Comparison of ENCODE assay signal across 8 mouse cellular contexts in genomic region chr11:62550227-62550685, GRCm38 (mm10). TPM values are rescaled to one million over a fixed set of nuclear protein-coding genes. Genes with fewer than 3 reads are reported as not detected.
DNase-seq lines count a peak whose midpoint lies in the region; ATAC-seq lines count a peak whose summit lies in the region.

No protein-coding gene starts in this region.

- H3K9ac ChIP-seq in forebrain, embryonic 12.5 days = peak overlapping the region; percentile 75
- peak overlapping the region; percentile 95 for H3K9ac ChIP-seq in hindbrain, embryonic 12.5 days

- 5% methylated on average over 11 of the region's 11 CpGs for WGBS in forebrain, embryonic 12.5 days
- 4% methylated on average over 11 of the region's 11 CpGs for WGBS in hindbrain, embryonic 12.5 days

- H3K9me3 ChIP-seq in forebrain, embryonic 12.5 days = no peaks in the 10 kb centered on the region
- no peaks in the 10 kb centered on the region for H3K9me3 ChIP-seq in hindbrain, embryonic 12.5 days (replicated peaks)

- peaks cover 23% of the 10 kb centered on the region for H3K36me3 ChIP-seq in forebrain, embryonic 12.5 days (replicated peaks)
- peaks cover 17% of the 10 kb centered on the region; the same call in 1 of the 2 replicates for H3K36me3 ChIP-seq in hindbrain, embryonic 12.5 days

- peak overlapping the region; percentile 55 for H3K4me2 ChIP-seq in forebrain, embryonic 12.5 days
- peak overlapping the region; percentile 76 for H3K4me2 ChIP-seq in hindbrain, embryonic 12.5 days (replicated peaks)

- H3K4me1 ChIP-seq in forebrain, embryonic 12.5 days = peaks cover 35% of the 10 kb centered on the region
- peaks cover 26% of the 10 kb centered on the region for H3K4me1 ChIP-seq in hindbrain, embryonic 12.5 days

- peak; percentile 69 for DNase-seq in MEL-GATA-1-ER (ENCODE audit: extremely low read depth, low read depth)
- peak; percentile 87 for DNase-seq in c-Kit-negative CD71-positive TER-119-positive erythroid progenitor cells, embryonic 14.5 days (ENCODE audit: low read depth, low spot score)
- peak; percentile 25 to 40 for DNase-seq in layer of hippocampus, postnatal 25 days (ENCODE audit: extremely low spot score in 1 of 2, low spot score in 1 of 2)
- DNase-seq in lung, postnatal 14 days = peak; percentile 74
- DNase-seq in right cerebral cortex, adult 18-20 months = peak; percentile 37

- ATAC-seq in forebrain, embryonic 12.5 days (ENCODE audit: low FRiP score) = no peak; the same call in 1 of the 2 replicates
- no peak; the same call in 1 of the 2 replicates for ATAC-seq in hindbrain, embryonic 12.5 days (ENCODE audit: low FRiP score)
- ATAC-seq in inflammation-experienced regulatory T-cells, adult 6 months = no peak

- peak overlapping the region; percentile 96 for H3K27ac ChIP-seq in forebrain, embryonic 12.5 days
- peak overlapping the region; percentile 99 for H3K27ac ChIP-seq in hindbrain, embryonic 12.5 days

- H3K4me3 ChIP-seq in forebrain, embryonic 12.5 days (replicated peaks) = peak overlapping the region; percentile 67
- H3K4me3 ChIP-seq in hindbrain, embryonic 12.5 days = peak overlapping the region; percentile 67

- no peaks in the 10 kb centered on the region for H3K27me3 ChIP-seq in forebrain, embryonic 12.5 days
- H3K27me3 ChIP-seq in hindbrain, embryonic 12.5 days = no peaks in the 10 kb centered on the region

RNA-seq across cellular contexts. Expression of gene Ubb, which starts 0.7 kb away (rescaled TPM):
- 3,704 and 3,828 TPM in 2 replicates for polyA plus RNA-seq in forebrain, embryonic 12.5 days (2016; fragmentation: Nextera tagmentation; extraction: Ambion mirVana)
- 3,674 and 3,736 TPM in 2 replicates for polyA plus RNA-seq in hindbrain, embryonic 12.5 days (2016; fragmentation: Nextera tagmentation; extraction: Ambion mirVana)
- total RNA-seq in layer of hippocampus, postnatal 25 days (2021) = 1,000 to 10,000 TPM; 1,687 to 1,997 TPM
- 1,000 to 10,000 TPM; 5,207 to 7,023 (median 5,768) TPM for polyA plus RNA-seq in inflammation-experienced regulatory T-cells, adult 6 months (2017; shearing (Covaris generic))

RNA-seq across cellular contexts. Expression of gene Cenpv, which starts 11.2 kb away (rescaled TPM):
- 85.7 and 90.0 TPM in 2 replicates for polyA plus RNA-seq in forebrain, embryonic 12.5 days (2016; fragmentation: Nextera tagmentation; extraction: Ambion mirVana)
- 47.2 and 51.6 TPM in 2 replicates for polyA plus RNA-seq in hindbrain, embryonic 12.5 days (2016; fragmentation: Nextera tagmentation; extraction: Ambion mirVana)
- total RNA-seq in layer of hippocampus, postnatal 25 days (2021) = 10 to 100 TPM; 41.1 to 44.8 TPM
- polyA plus RNA-seq in inflammation-experienced regulatory T-cells, adult 6 months (2017; shearing (Covaris generic)) = 1 to 10 TPM in 1 of 3 experiments, under 1 TPM in 1, not detected in 1; 0.40 to 2.0 TPM

RNA-seq across cellular contexts. Expression of gene Trpv2, which starts 24.0 kb away (rescaled TPM):
- polyA plus RNA-seq in forebrain, embryonic 12.5 days (2016; fragmentation: Nextera tagmentation; extraction: Ambion mirVana) = 6.4 and 7.3 TPM in 2 replicates
- 10.8 and 14.3 TPM in 2 replicates for polyA plus RNA-seq in hindbrain, embryonic 12.5 days (2016; fragmentation: Nextera tagmentation; extraction: Ambion mirVana)
- total RNA-seq in layer of hippocampus, postnatal 25 days (2021) = 10 to 100 TPM; 14.3 to 16.0 TPM
- 100 to 1,000 TPM in 1 of 3 experiments, 10 to 100 TPM in 2; 73.0 to 108 (median 73.7) TPM for polyA plus RNA-seq in inflammation-experienced regulatory T-cells, adult 6 months (2017; shearing (Covaris generic))

Comparison
In these comparisons a context has a peak if more than half of its experiments do, and no peak if none do; other contexts are left out.
1. DNase-seq: peak in every context shown above with its lines; median percentile 87 in c-Kit-negative CD71-positive TER-119-positive erythroid progenitor cells, embryonic 14.5 days; 74 in lung, postnatal 14 days; 69 in MEL-GATA-1-ER; 37 in right cerebral cortex, adult 18-20 months; 32 in layer of hippocampus, postnatal 25 days.
2. RNA of gene Cenpv, which starts 11.2 kb away (polyA plus RNA-seq): 85.7 to 90.0 TPM in forebrain, embryonic 12.5 days and 47.2 to 51.6 TPM in hindbrain, embryonic 12.5 days; 0.40 to 2.0 TPM in inflammation-experienced regulatory T-cells, adult 6 months; every median in the first group is over 10 times any median in the second.